Mouse (Mus musculus): Measurements from ENCODE around the gene Gm48552. TPM values are rescaled to one million over a fixed set of nuclear protein-coding genes. Genes with fewer than 3 reads are reported as not detected.

Gene Gm48552
- total and polyA plus RNA-seq, 3 experiments = 0.88 to 1.2 TPM; not detected in 1

- Histone ChIP-seq H3K79me2 (replicated peaks; ENCODE audit: control insufficient read depth, insufficient read depth, low read length) (no peaks in the 10 kb centered on the region), H3K4me1 (ENCODE audit: control insufficient read depth, insufficient read depth, low read length) (peaks cover 44% of the 10 kb centered on the region), H3K27ac (peak overlapping the region; percentile 91), H3K9ac (ENCODE audit: low read depth, low read length) (peak overlapping the region; percentile 46), H3K27me3 (ENCODE audit: control insufficient read depth, insufficient read depth, low read length) (no peaks in the 10 kb centered on the region), H3K36me3 (ENCODE audit: control insufficient read depth, insufficient read depth, low read length) (peaks cover 11% of the 10 kb centered on the region), H3K4me3 (peak overlapping the region; percentile 25)
- intact Hi-C loops (cut with DNase I) = loop anchor here (5.0 kb wide), 1 partner anchor 36 kb away; no protein-coding TSS in a partner anchor
- WGBS = 36% methylated on average over 24 of the region's 24 CpGs
- TF ChIP-seq EP300 (IDR thresholded peaks at IDR 0.05; ENCODE audit: insufficient read depth, low read depth, low read length) (no peak), CTCF (IDR thresholded peaks at IDR 0.05) (no peak), POLR2A (IDR thresholded peaks at IDR 0.05; ENCODE audit: insufficient read depth, low read depth, low read length) (no peak)
- no peak for DNase-seq
Observed at GRCm38 (mm10) chr10:81406504-81407440, 18.0 kb downstream of the Gm48552 start.

DNA sequence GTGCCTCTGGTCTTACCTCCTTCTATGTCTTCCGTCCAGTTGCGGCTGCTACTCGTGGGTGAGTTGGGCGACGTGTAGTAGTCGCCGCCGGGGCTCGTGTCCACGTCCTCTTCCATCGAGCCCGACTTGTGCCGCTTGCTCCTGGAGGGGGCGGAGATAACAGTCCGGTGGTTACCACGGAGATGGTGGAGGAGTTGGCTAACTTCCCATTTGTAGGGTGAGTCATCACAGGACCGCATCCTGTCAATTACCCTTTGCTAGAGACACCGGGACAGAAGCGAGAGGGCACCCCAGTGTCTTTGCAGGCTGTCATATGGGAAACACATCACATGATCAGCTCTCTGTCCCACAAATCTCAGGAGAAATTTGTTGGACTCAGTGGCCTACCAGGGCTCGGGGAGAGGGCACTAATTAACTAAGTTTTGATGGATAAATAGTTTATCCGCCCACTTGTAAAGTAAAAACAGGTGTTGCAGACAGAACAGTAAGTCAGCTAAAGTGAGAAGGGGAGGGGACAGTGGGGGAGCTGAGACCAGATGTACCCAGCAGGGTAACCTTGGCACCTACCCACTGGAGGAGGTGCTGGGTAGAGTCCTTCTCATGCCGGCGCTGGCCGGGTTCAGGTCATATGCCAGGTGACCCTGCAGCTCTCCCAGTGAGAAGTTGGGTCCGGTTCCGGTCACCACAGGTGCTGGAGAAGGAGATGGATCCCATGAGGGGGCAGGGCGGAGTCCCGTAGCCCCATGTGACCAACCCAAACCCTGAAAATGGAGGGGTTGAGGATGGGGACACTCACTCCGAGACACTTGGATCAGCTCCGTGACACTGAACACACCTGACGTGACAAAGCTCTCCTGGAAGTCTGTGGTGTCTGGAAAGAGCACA is 19.0 kb downstream of the Gm48552 start:
- peaks cover 17% of the 10 kb centered on the region for H3K36me3 ChIP-seq (ENCODE audit: control insufficient read depth, insufficient read depth, low read length)
- H3K27me3 ChIP-seq (ENCODE audit: control insufficient read depth, insufficient read depth, low read length) = no peaks in the 10 kb centered on the region
- intact Hi-C loops (cut with DNase I) = loop anchor here (5.0 kb wide), 1 partner anchor 35 kb away; no protein-coding TSS in a partner anchor
- H3K27ac ChIP-seq = peak overlapping the region; percentile 91
- H3K9ac ChIP-seq (ENCODE audit: low read depth, low read length) = peak overlapping the region; percentile 46
- H3K4me1 ChIP-seq (ENCODE audit: control insufficient read depth, insufficient read depth, low read length) = peaks cover 49% of the 10 kb centered on the region
- peak; percentile 80 to 91 for DNase-seq
- no peaks in the 10 kb centered on the region for H3K79me2 ChIP-seq (replicated peaks; ENCODE audit: control insufficient read depth, insufficient read depth, low read length)
- peak overlapping the region; percentile 25 for H3K4me3 ChIP-seq
- TF ChIP-seq CTCF (IDR thresholded peaks at IDR 0.05) (peak; percentile 26), POLR2A (IDR thresholded peaks at IDR 0.05; ENCODE audit: insufficient read depth, low read depth, low read length) (0 out of 2 replicates have a peak, but pooled peaks have one; percentile 42), EP300 (IDR thresholded peaks at IDR 0.05; ENCODE audit: insufficient read depth, low read depth, low read length) (peak; percentile 83)
- WGBS = 20% methylated on average over 31 of the region's 31 CpGs

DNA sequence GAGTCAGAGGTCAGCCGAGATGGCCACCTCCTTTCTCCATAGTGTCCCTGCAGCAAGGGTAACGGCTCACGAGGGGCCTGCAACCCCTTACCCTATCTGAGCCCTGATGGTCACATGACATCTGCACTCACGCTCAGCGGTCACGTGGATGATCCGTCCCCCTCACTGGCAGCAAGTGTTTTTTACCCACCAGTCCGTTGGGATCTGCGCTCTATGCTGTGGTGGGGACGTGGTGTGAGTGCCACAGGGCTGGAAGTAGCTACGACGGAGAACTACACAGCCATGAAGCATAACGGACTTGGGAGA is 19.6 kb downstream of the Gm48552 start:
- no peak overlapping the region for H3K4me3 ChIP-seq
- DNase-seq = no peak
- 58% methylated on average over 13 of the region's 13 CpGs for WGBS
- peaks cover 22% of the 10 kb centered on the region for H3K36me3 ChIP-seq (ENCODE audit: control insufficient read depth, insufficient read depth, low read length)
- intact Hi-C loops (cut with DNase I) = loop anchor here (5.0 kb wide), 1 partner anchor 34 kb away; no protein-coding TSS in a partner anchor
- peak overlapping the region; percentile 91 for H3K27ac ChIP-seq
- H3K27me3 ChIP-seq (ENCODE audit: control insufficient read depth, insufficient read depth, low read length) = no peaks in the 10 kb centered on the region
- TF ChIP-seq CTCF (IDR thresholded peaks at IDR 0.05) = no peak
- no peak for TF ChIP-seq POLR2A (IDR thresholded peaks at IDR 0.05; ENCODE audit: insufficient read depth, low read depth, low read length)
- no peak for TF ChIP-seq EP300 (IDR thresholded peaks at IDR 0.05; ENCODE audit: insufficient read depth, low read depth, low read length)
- peaks cover 54% of the 10 kb centered on the region for H3K4me1 ChIP-seq (ENCODE audit: control insufficient read depth, insufficient read depth, low read length)
- H3K79me2 ChIP-seq (replicated peaks; ENCODE audit: control insufficient read depth, insufficient read depth, low read length) = no peaks in the 10 kb centered on the region
- peak overlapping the region; percentile 21 for H3K9ac ChIP-seq (ENCODE audit: low read depth, low read length)

GRCm38 (mm10) chr10:81408871-81409291 is 20.1 kb downstream of the Gm48552 start:
- Histone ChIP-seq H3K4me1 (ENCODE audit: control insufficient read depth, insufficient read depth, low read length) (peaks cover 58% of the 10 kb centered on the region), H3K36me3 (ENCODE audit: control insufficient read depth, insufficient read depth, low read length) (peaks cover 26% of the 10 kb centered on the region), H3K27ac (peak overlapping the region; percentile 91), H3K79me2 (replicated peaks; ENCODE audit: control insufficient read depth, insufficient read depth, low read length) (no peaks in the 10 kb centered on the region), H3K9ac (ENCODE audit: low read depth, low read length) (no peak overlapping the region), H3K4me3 (no peak overlapping the region), H3K27me3 (ENCODE audit: control insufficient read depth, insufficient read depth, low read length) (no peaks in the 10 kb centered on the region)
- intact Hi-C loops (cut with DNase I) = loop anchor here (5.0 kb wide), 1 partner anchor 33 kb away; no protein-coding TSS in a partner anchor
- DNase-seq = peak; percentile 91 to 92
- WGBS = 8% methylated on average over 9 of the region's 9 CpGs
- peak; percentile 97; the same call in 1 of the 2 replicates for TF ChIP-seq EP300 (IDR thresholded peaks at IDR 0.05; ENCODE audit: insufficient read depth, low read depth, low read length)
- TF ChIP-seq POLR2A (IDR thresholded peaks at IDR 0.05; ENCODE audit: insufficient read depth, low read depth, low read length) = no peak; the same call in 1 of the 2 replicates
- TF ChIP-seq CTCF (IDR thresholded peaks at IDR 0.05) = peak; percentile 99

DNA sequence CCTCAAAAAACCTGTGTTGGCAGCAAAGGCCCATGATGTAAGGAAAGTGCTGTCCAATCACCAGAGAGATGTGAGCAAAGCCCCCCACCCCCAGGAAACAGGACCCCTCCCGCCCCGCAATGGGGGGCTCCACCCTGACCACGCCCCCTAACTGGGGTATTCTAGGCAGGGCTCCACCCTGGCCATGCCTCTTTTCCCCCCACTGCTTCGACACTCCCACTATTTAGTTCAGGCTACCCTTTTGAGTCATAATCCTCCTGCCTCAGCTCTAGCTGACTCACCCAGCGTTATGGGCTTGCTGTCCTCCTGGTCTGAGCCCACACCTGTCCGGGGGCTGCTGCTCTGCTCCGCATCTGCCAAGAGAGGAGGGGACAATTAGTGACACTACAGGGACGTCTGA is 20.5 kb downstream of the Gm48552 start:
- no peak overlapping the region for H3K4me3 ChIP-seq
- peak overlapping the region; percentile 7; the same call in 1 of the 2 replicates for H3K9ac ChIP-seq (ENCODE audit: low read depth, low read length)
- H3K79me2 ChIP-seq (replicated peaks; ENCODE audit: control insufficient read depth, insufficient read depth, low read length) = no peaks in the 10 kb centered on the region
- DNase-seq = no peak
- peaks cover 27% of the 10 kb centered on the region for H3K36me3 ChIP-seq (ENCODE audit: control insufficient read depth, insufficient read depth, low read length)
- H3K27me3 ChIP-seq (ENCODE audit: control insufficient read depth, insufficient read depth, low read length) = no peaks in the 10 kb centered on the region
- intact Hi-C loops (cut with DNase I) = loop anchor here (5.0 kb wide), 1 partner anchor 33 kb away; no protein-coding TSS in a partner anchor
- WGBS = 24% methylated on average over 8 of the region's 8 CpGs
- peak overlapping the region; percentile 91 for H3K27ac ChIP-seq
- H3K4me1 ChIP-seq (ENCODE audit: control insufficient read depth, insufficient read depth, low read length) = peaks cover 60% of the 10 kb centered on the region
- TF ChIP-seq CTCF (IDR thresholded peaks at IDR 0.05) (no peak), POLR2A (IDR thresholded peaks at IDR 0.05; ENCODE audit: insufficient read depth, low read depth, low read length) (no peak), EP300 (IDR thresholded peaks at IDR 0.05; ENCODE audit: insufficient read depth, low read depth, low read length) (no peak)

Measured in heart, adult 2 months (tissue).